In the genomic region with DNA sequence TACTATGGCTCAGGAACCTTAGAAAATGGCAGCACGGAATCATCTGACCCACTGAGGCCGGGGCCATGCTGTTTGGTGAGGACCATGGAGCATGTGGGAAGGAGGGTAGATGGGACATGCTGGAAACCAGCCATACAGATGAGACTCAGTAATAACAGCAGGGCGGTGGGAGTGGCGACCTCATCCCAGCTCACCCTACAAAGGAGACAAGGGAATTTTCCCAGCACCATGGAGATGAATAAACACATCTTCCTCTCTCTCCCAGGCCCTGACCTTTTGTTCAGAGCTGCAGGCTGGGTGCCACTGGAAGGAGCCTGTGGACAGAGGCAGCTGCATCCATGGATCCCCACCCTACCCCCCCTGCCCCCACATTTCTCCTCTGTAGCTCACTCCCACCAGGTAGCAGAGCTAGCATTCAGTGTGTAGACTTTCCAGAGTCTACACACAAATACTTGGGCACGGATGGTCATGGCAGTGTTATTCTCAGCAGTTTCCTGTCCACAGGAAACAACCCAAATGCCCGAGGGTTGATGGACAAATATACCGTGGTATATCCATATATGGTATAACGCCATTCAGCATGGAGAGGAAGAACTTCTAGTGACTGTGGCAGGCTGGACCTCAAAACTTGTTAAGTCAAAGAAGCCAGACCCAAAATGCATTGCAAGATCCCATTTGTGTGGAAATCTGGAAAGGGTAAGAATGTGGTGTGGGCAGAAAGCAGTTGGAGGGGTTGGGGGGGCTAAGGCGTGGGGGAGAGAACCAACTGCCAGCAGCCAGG, we compare ENCODE assay signal across 11 mouse cellular contexts. TPM values are rescaled to one million over a fixed set of nuclear protein-coding genes. Genes with fewer than 3 reads are reported as not detected.
DNase-seq lines count a peak whose midpoint lies in the region; ATAC-seq and TF ChIP-seq lines count a peak whose summit lies in the region.
"Had no signal": no experiment of that assay in that cellular context is flagged by ENCODE, and none has a peak within 500 bp of the region (broad histone marks: within the 10 kb centered on the region; RNA-seq: fewer than 3 reads in every experiment).

No protein-coding gene starts in this region.

- no peak overlapping the region for H3K4me2 ChIP-seq in heart, embryonic 11.5 days
- no peak overlapping the region for H3K4me2 ChIP-seq in liver, embryonic 16.5 days (ENCODE audit: low read depth, low read length)

- H3K9ac ChIP-seq in heart, embryonic 11.5 days (ENCODE audit: low read depth, low read length) = no peak overlapping the region
- no peak overlapping the region for H3K9ac ChIP-seq in liver, embryonic 16.5 days (ENCODE audit: low read depth, low read length)

- H3K36me3 ChIP-seq in heart, embryonic 11.5 days (ENCODE audit: control insufficient read depth, insufficient read depth, low read length) = no peaks in the 10 kb centered on the region
- H3K36me3 ChIP-seq in megakaryocyte, embryonic 14.5 days (replicated peaks; ENCODE audit: low read length) = peaks cover 15% of the 10 kb centered on the region
- H3K36me3 ChIP-seq in liver, embryonic 16.5 days (ENCODE audit: control insufficient read depth, insufficient read depth) = no peaks in the 10 kb centered on the region
- no peaks in the 10 kb centered on the region for H3K36me3 ChIP-seq in small intestine, adult 2 months (ENCODE audit: control insufficient read depth, insufficient read depth, low read length)

- no peaks in the 10 kb centered on the region for H3K27me3 ChIP-seq in heart, embryonic 11.5 days (ENCODE audit: control insufficient read depth, insufficient read depth, low read length)
- H3K27me3 ChIP-seq in megakaryocyte, embryonic 14.5 days (replicated peaks) = no peaks in the 10 kb centered on the region
- H3K27me3 ChIP-seq in liver, embryonic 16.5 days (ENCODE audit: control insufficient read depth, insufficient read depth, low read depth, low read length) = no peaks in the 10 kb centered on the region
- H3K27me3 ChIP-seq in small intestine, adult 2 months (ENCODE audit: control insufficient read depth, insufficient read depth, low read length) = no peaks in the 10 kb centered on the region

- DNase-seq in heart, adult 11 months = peak; percentile 96
- no peak for DNase-seq in cerebellum, postnatal 14 days
- DNase-seq in spleen, adult 18-20 months = no peak
- DNase-seq: adrenal gland, postnatal 10 days; retina, postnatal 1 day had no signal

- no peak overlapping the region for H3K27ac ChIP-seq in heart, embryonic 11.5 days (ENCODE audit: low read depth, low read length)
- H3K27ac ChIP-seq in liver, embryonic 16.5 days (ENCODE audit: low read length) = peak overlapping the region; percentile 48; the same call in 1 of the 2 replicates
- 0 out of 2 replicates have a peak overlapping the region, but pooled peaks have one; percentile 4 for H3K27ac ChIP-seq in small intestine, adult 2 months (ENCODE audit: insufficient read depth, low read depth, low read length)

- WGBS in heart, embryonic 11.5 days (ENCODE audit: insufficient replicate concordance) = 67% methylated on average over 9 of the region's 9 CpGs
- WGBS in liver, embryonic 16.5 days (ENCODE audit: insufficient replicate concordance) = 48% methylated on average over 9 of the region's 9 CpGs
- 77% methylated on average over 9 of the region's 9 CpGs for WGBS in small intestine, adult 2 months

- TF ChIP-seq POLR2A in small intestine, adult 2 months (IDR thresholded peaks at IDR 0.05; ENCODE audit: low read depth, low read length) = no peak

- H3K4me1 ChIP-seq in heart, embryonic 11.5 days (ENCODE audit: control insufficient read depth, insufficient read depth, low read length) = peaks cover 12% of the 10 kb centered on the region
- peaks cover 89% of the 10 kb centered on the region for H3K4me1 ChIP-seq in megakaryocyte, embryonic 14.5 days
- H3K4me1 ChIP-seq in liver, embryonic 16.5 days (ENCODE audit: control insufficient read depth, low read depth, low read length) = peaks cover 4% of the 10 kb centered on the region
- peaks cover 32% of the 10 kb centered on the region; the same call in 1 of the 2 replicates for H3K4me1 ChIP-seq in small intestine, adult 2 months (ENCODE audit: control insufficient read depth, insufficient read depth, insufficient read length, low read length)

- TF ChIP-seq CTCF in small intestine, adult 2 months (IDR thresholded peaks at IDR 0.05; ENCODE audit: extremely low read depth, insufficient read length, insufficient replicate concordance, low read depth, low read length) = no peak

- no peak overlapping the region for H3K4me3 ChIP-seq in heart, embryonic 11.5 days (ENCODE audit: low read depth, low read length)
- H3K4me3 ChIP-seq in megakaryocyte, embryonic 14.5 days (replicated peaks) = peak overlapping the region; percentile 71
- no peak overlapping the region for H3K4me3 ChIP-seq in liver, embryonic 16.5 days (ENCODE audit: low read depth, low read length)
- H3K4me3 ChIP-seq in small intestine, adult 2 months (ENCODE audit: low read depth, low read length) = no peak overlapping the region

- H3K9me3 ChIP-seq in heart, embryonic 11.5 days (replicated peaks; ENCODE audit: control insufficient read depth, low read length) = no peaks in the 10 kb centered on the region
- H3K9me3 ChIP-seq in megakaryocyte, embryonic 14.5 days = no peaks in the 10 kb centered on the region
- H3K9me3 ChIP-seq in liver, embryonic 16.5 days (replicated peaks; ENCODE audit: control insufficient read depth, low read length) = no peaks in the 10 kb centered on the region

- ATAC-seq in heart, embryonic 11.5 days (replicated peaks; ENCODE audit: insufficient number of reproducible peaks, low FRiP score, low TSS enrichment) = no peak
- ATAC-seq in megakaryocyte, adult 5-6 weeks (ENCODE audit: poor library complexity, severe bottlenecking) = no peak
- ATAC-seq in liver, embryonic 16.5 days (ENCODE audit: low read depth) = no peak

RNA-seq across cellular contexts. Expression of a gene that starts 35.7 kb away (rescaled TPM):
- 9.8 and 12.7 TPM in 2 replicates for polyA plus RNA-seq in heart, embryonic 11.5 days (2014; fragmentation: Nextera tagmentation; extraction: Ambion mirVana)
- 5.5 and 11.1 TPM in 2 replicates for polyA plus RNA-seq in megakaryocyte, embryonic 14.5 days (2012; ENCODE audit: insufficient read depth, low replicate concordance)
- 4.7 and 4.8 TPM in 2 replicates for total RNA-seq in megakaryocyte, adult 5-6 weeks (2015)
- total RNA-seq in megakaryocyte, adult 5-6 weeks (2017) = 4.4 and 6.7 TPM in 2 replicates
- 4.4 and 5.0 TPM in 2 replicates for polyA plus RNA-seq in liver, embryonic 16.5 days (2015; fragmentation: Nextera tagmentation; extraction: Ambion mirVana)
- polyA plus RNA-seq in small intestine, adult 2 months (2012; rRNA removed) = 6.1 and 15.2 TPM in 2 replicates

RNA-seq across cellular contexts. Expression of a gene that starts 47.2 kb away (rescaled TPM):
- 0.14 TPM in 1 of 2 replicates, not detected in the other for polyA plus RNA-seq in heart, embryonic 11.5 days (2014; fragmentation: Nextera tagmentation; extraction: Ambion mirVana)
- not detected in 2 replicates for polyA plus RNA-seq in megakaryocyte, embryonic 14.5 days (2012; ENCODE audit: insufficient read depth, low replicate concordance)
- not detected in 2 replicates for total RNA-seq in megakaryocyte, adult 5-6 weeks (2015)
- total RNA-seq in megakaryocyte, adult 5-6 weeks (2017) = not detected in 2 replicates
- polyA plus RNA-seq in liver, embryonic 16.5 days (2015; fragmentation: Nextera tagmentation; extraction: Ambion mirVana) = not detected in 2 replicates
- polyA plus RNA-seq in small intestine, adult 2 months (2012; rRNA removed) = not detected in 2 replicates
- polyA plus RNA-seq: heart, embryonic 14.5 days had no signal
